8 mouse cellular contexts compared by ENCODE assay signal in genomic region chr10:40258401-40258966, GRCm38 (mm10). TPM values are rescaled to one million over a fixed set of nuclear protein-coding genes. Genes with fewer than 3 reads are reported as not detected.
A peak's percentile ranks its signal among the peaks of the same experiment; 100 is the strongest.
DNase-seq lines count a peak whose midpoint lies in the region; ATAC-seq and TF ChIP-seq lines count a peak whose summit lies in the region.

No protein-coding gene starts in this region.

- peak overlapping the region; percentile 46; the same call in 1 of the 2 replicates for H3K4me3 ChIP-seq in cortical plate, adult 2 months (ENCODE audit: insufficient read depth, low read length)
- peak overlapping the region; percentile 63; the same call in 1 of the 2 replicates for H3K4me3 ChIP-seq in midbrain, embryonic 11.5 days (ENCODE audit: low read depth, low read length)

- H3K27ac ChIP-seq in cortical plate, adult 2 months (ENCODE audit: insufficient read depth, low read length) = no peak overlapping the region
- peak overlapping the region; percentile 90 for H3K27ac ChIP-seq in midbrain, embryonic 11.5 days (ENCODE audit: low read depth, low read length)

- under 1% methylated on average over 12 of the region's 12 CpGs for WGBS in midbrain, embryonic 11.5 days

- H3K4me2 ChIP-seq in midbrain, embryonic 11.5 days = peak overlapping the region; percentile 76

- DNase-seq in adrenal gland, adult (ENCODE audit: inconsistent age in 2 of 2, low spot score in 1 of 2) = peak; percentile 67 to 85
- no peak for DNase-seq in adrenal gland, adult 18-20 months (ENCODE audit: low spot score in 2 of 2)
- DNase-seq in gastrocnemius, postnatal 14 days = peak; percentile 56
- DNase-seq in induced T-regulatory cell, adult 2 months (ENCODE audit: low read depth) = peak; percentile 95
- DNase-seq in left cerebral cortex, postnatal 4 days = peak; percentile 64
- peak; percentile 97 for DNase-seq in midbrain, embryonic 11.5 days (ENCODE audit: low spot score, missing footprints)
- DNase-seq in skeletal muscle tissue, adult 2 months (ENCODE audit: low read depth, low spot score) = peak; percentile 88

- H3K27me3 ChIP-seq in midbrain, embryonic 11.5 days (ENCODE audit: control insufficient read depth, insufficient read depth, low read length) = no peaks in the 10 kb centered on the region

- H3K9ac ChIP-seq in midbrain, embryonic 11.5 days (ENCODE audit: low read length) = peak overlapping the region; percentile 90; the same call in 1 of the 2 replicates

- no peaks in the 10 kb centered on the region for H3K9me3 ChIP-seq in midbrain, embryonic 11.5 days (ENCODE audit: control insufficient read depth, low read length)

- H3K4me1 ChIP-seq in cortical plate, adult 2 months (ENCODE audit: control insufficient read depth, insufficient read depth, low read length) = peaks cover 2% of the 10 kb centered on the region
- peaks cover 4% of the 10 kb centered on the region for H3K4me1 ChIP-seq in midbrain, embryonic 11.5 days (ENCODE audit: control insufficient read depth, insufficient read depth, low read length)

- peak; percentile 89 for TF ChIP-seq POLR2A in cortical plate, adult 2 months (IDR thresholded peaks at IDR 0.05; ENCODE audit: extremely low read depth, insufficient read depth, low read length)

- peak; percentile 26; the same call in 1 of the 2 replicates for TF ChIP-seq CTCF in cortical plate, adult 2 months (IDR thresholded peaks at IDR 0.05; ENCODE audit: extremely low read depth, insufficient read depth, low read length)

- H3K36me3 ChIP-seq in midbrain, embryonic 11.5 days (ENCODE audit: control insufficient read depth, insufficient read depth, low read length) = peaks cover 5% of the 10 kb centered on the region; the same call in 1 of the 2 replicates

- peak; percentile 79 for ATAC-seq in midbrain, embryonic 11.5 days (ENCODE audit: low FRiP score)

- intact Hi-C loops in gastrocnemius, postnatal 14 days (cut with DNase I; ENCODE audit: low total_unique reads) = no loop called here
- intact Hi-C loops in left cerebral cortex, postnatal 4 days (cut with DNase I) = loop anchor here (2.0 kb wide), 1 partner anchor 268 kb away; no protein-coding TSS in a partner anchor

RNA-seq across cellular contexts. Expression of gene Gtf3c6, which starts 0.6 kb away (rescaled TPM):
- 10 to 100 TPM; 36.6 to 50.0 TPM for total RNA-seq in adrenal gland, adult 18-20 months (2021)
- 31.6 and 34.3 TPM in 2 replicates for polyA plus RNA-seq in cortical plate, adult 2 months (2012; rRNA removed)
- 10 to 100 TPM; 19.1 to 21.5 TPM for total RNA-seq in gastrocnemius, postnatal 14 days (2021)
- total RNA-seq in left cerebral cortex, postnatal 4 days (2021) = 10 to 100 TPM; 37.0 to 42.5 TPM
- polyA plus RNA-seq in midbrain, embryonic 11.5 days (2014; fragmentation: Nextera tagmentation; extraction: Ambion mirVana) = 133 and 139 TPM in 2 replicates

RNA-seq across cellular contexts. Expression of gene Rpf2, which starts 11.6 kb away (rescaled TPM):
- 10 to 100 TPM; 20.1 to 26.1 TPM for total RNA-seq in adrenal gland, adult 18-20 months (2021)
- polyA plus RNA-seq in cortical plate, adult 2 months (2012; rRNA removed) = 16.0 and 21.2 TPM in 2 replicates
- total RNA-seq in gastrocnemius, postnatal 14 days (2021) = 10 to 100 TPM; 16.2 to 19.2 TPM
- total RNA-seq in left cerebral cortex, postnatal 4 days (2021) = 10 to 100 TPM; 30.0 to 36.4 TPM
- 87.2 and 94.7 TPM in 2 replicates for polyA plus RNA-seq in midbrain, embryonic 11.5 days (2014; fragmentation: Nextera tagmentation; extraction: Ambion mirVana)

RNA-seq across cellular contexts. Expression of gene Amd1, which starts 43.5 kb away (rescaled TPM):
- 10 to 100 TPM; 45.7 to 51.7 TPM for total RNA-seq in adrenal gland, adult 18-20 months (2021)
- 103 and 105 TPM in 2 replicates for polyA plus RNA-seq in cortical plate, adult 2 months (2012; rRNA removed)
- total RNA-seq in gastrocnemius, postnatal 14 days (2021) = 10 to 100 TPM; 20.7 to 24.8 TPM
- 10 to 100 TPM; 50.6 to 56.3 TPM for total RNA-seq in left cerebral cortex, postnatal 4 days (2021)
- polyA plus RNA-seq in midbrain, embryonic 11.5 days (2014; fragmentation: Nextera tagmentation; extraction: Ambion mirVana) = 104 and 115 TPM in 2 replicates

Comparison
In these comparisons a context has a peak if more than half of its experiments do, and no peak if none do; other contexts are left out.
1. DNase-seq: peak in adrenal gland, adult (2 of 2), gastrocnemius, postnatal 14 days (single experiment), induced T-regulatory cell, adult 2 months (single experiment), left cerebral cortex, postnatal 4 days (single experiment), midbrain, embryonic 11.5 days (single experiment) and skeletal muscle tissue, adult 2 months (single experiment); none in adrenal gland, adult 18-20 months (0 of 2).